Comparison of ENCODE assay signal across 8 mouse cellular contexts in the genomic region with DNA sequence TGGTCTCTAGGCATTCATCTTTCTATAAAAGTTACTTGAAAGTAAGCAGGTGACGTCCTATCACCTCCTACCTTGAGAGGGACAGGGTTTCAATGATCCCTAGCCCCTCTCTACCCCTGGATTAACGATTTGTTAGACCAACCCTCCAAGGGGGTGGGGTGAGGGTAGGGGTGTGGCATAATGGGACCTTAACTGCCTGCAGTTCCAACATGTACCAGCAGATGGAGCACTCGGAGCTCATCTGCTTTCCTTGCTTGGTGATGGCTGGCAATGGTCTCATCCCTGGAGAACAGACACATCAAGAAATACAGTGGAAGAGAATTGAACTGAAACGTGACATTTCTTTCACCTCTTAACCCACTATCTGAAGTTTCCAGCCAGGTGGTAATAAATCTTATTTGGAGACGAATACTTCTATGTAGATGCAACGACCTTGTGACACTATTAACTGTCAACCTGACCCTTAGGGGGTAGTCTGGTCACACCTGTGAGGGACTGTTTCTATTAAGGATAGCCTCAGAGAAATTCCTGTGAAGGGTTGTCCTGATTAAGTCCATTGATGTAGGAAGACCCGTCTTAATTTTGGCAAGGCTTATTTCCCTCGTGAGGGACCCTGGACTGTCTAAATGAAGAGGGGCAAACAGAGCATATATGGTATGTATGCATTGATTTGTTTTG. TPM values are rescaled to one million over a fixed set of nuclear protein-coding genes. Genes with fewer than 3 reads are reported as not detected.
DNase-seq lines count a peak whose midpoint lies in the region; ATAC-seq and TF ChIP-seq lines count a peak whose summit lies in the region.

No protein-coding gene starts in this region.

- WGBS in forebrain, embryonic 13.5 days = 40% methylated on average over 8 of the region's 8 CpGs
- 37% methylated on average over 8 of the region's 8 CpGs for WGBS in lung, embryonic 14.5 days

- no peak overlapping the region for H3K9ac ChIP-seq in ES-Bruce4 (ENCODE audit: low read depth, poor library complexity, severe bottlenecking)
- no peak overlapping the region for H3K9ac ChIP-seq in forebrain, embryonic 13.5 days
- no peak overlapping the region for H3K9ac ChIP-seq in lung, embryonic 14.5 days

- intact Hi-C loops in heart, postnatal 10 days (cut with DNase I) = loop anchor here (1.0 to 10.0 kb wide), 3 partner anchors 172 to 374 kb away; a partner anchor contains a TSS

- no peaks in the 10 kb centered on the region for H3K4me1 ChIP-seq in ES-Bruce4 (ENCODE audit: control insufficient read depth, insufficient read depth, low read length)
- H3K4me1 ChIP-seq in forebrain, embryonic 13.5 days = no peaks in the 10 kb centered on the region
- no peaks in the 10 kb centered on the region for H3K4me1 ChIP-seq in lung, embryonic 14.5 days (ENCODE audit: insufficient read depth)

- no peaks in the 10 kb centered on the region for H3K9me3 ChIP-seq in ES-Bruce4 (replicated peaks; ENCODE audit: control insufficient read depth, insufficient read depth, low read length, poor library complexity, severe bottlenecking)
- no peaks in the 10 kb centered on the region for H3K9me3 ChIP-seq in forebrain, embryonic 13.5 days (replicated peaks)
- H3K9me3 ChIP-seq in lung, embryonic 14.5 days (ENCODE audit: low read depth, low read length) = no peaks in the 10 kb centered on the region

- TF ChIP-seq POLR2A in ES-Bruce4 (IDR thresholded peaks at IDR 0.05; ENCODE audit: insufficient read depth, low read length) = no peak

- ATAC-seq in forebrain, embryonic 13.5 days = peak; percentile 92
- ATAC-seq in lung, embryonic 14.5 days (ENCODE audit: insufficient read depth) = peak; percentile 91
- ATAC-seq in neutrophil, adult 5-6 weeks (ENCODE audit: extremely low read depth, insufficient number of reproducible peaks, low FRiP score, poor library complexity, severe bottlenecking) = peak; percentile 92

- peak; percentile 97 for TF ChIP-seq CTCF in ES-Bruce4 (IDR thresholded peaks at IDR 0.05; ENCODE audit: low read depth, low read length)
- peak; percentile 98 for TF ChIP-seq CTCF in lung, embryonic 14.5 days (IDR thresholded peaks at IDR 0.05; ENCODE audit: low read depth)

- no peak overlapping the region for H3K4me3 ChIP-seq in ES-Bruce4 (ENCODE audit: low read depth, low read length)
- H3K4me3 ChIP-seq in forebrain, embryonic 13.5 days = no peak overlapping the region
- H3K4me3 ChIP-seq in lung, embryonic 14.5 days (ENCODE audit: low read depth, low read length) = no peak overlapping the region

- H3K27me3 ChIP-seq in ES-Bruce4 (ENCODE audit: control insufficient read depth, insufficient read depth, low read length, poor library complexity, severe bottlenecking) = no peaks in the 10 kb centered on the region
- H3K27me3 ChIP-seq in forebrain, embryonic 13.5 days = no peaks in the 10 kb centered on the region
- no peaks in the 10 kb centered on the region for H3K27me3 ChIP-seq in lung, embryonic 14.5 days (ENCODE audit: insufficient read depth, low read length)

- H3K27ac ChIP-seq in ES-Bruce4 (ENCODE audit: insufficient read depth, low read length) = no peak overlapping the region
- no peak overlapping the region for H3K27ac ChIP-seq in forebrain, embryonic 13.5 days
- no peak overlapping the region for H3K27ac ChIP-seq in lung, embryonic 14.5 days (ENCODE audit: low read depth)

- H3K4me2 ChIP-seq in forebrain, embryonic 13.5 days = peak overlapping the region; percentile 34; the same call in 1 of the 2 replicates
- no peak overlapping the region for H3K4me2 ChIP-seq in lung, embryonic 14.5 days

- no peak for TF ChIP-seq EP300 in ES-Bruce4 (IDR thresholded peaks at IDR 0.05; ENCODE audit: insufficient read depth, low read depth, low read length)

- H3K36me3 ChIP-seq in ES-Bruce4 (ENCODE audit: control insufficient read depth, insufficient read depth, low read length, poor library complexity, severe bottlenecking) = no peaks in the 10 kb centered on the region
- no peaks in the 10 kb centered on the region for H3K36me3 ChIP-seq in forebrain, embryonic 13.5 days (ENCODE audit: poor library complexity, severe bottlenecking)
- no peaks in the 10 kb centered on the region for H3K36me3 ChIP-seq in lung, embryonic 14.5 days (ENCODE audit: insufficient read depth)

- peak; percentile 74 for DNase-seq in c-Kit-positive CD71-positive TER-119-positive erythroid progenitor cells, embryonic 14.5 days (ENCODE audit: low spot score)
- DNase-seq in heart, postnatal 10 days = peak; percentile 86 to 94
- DNase-seq in kidney, postnatal 4 days = peak; percentile 90 to 91
- DNase-seq in lung, embryonic 14.5 days = peak; percentile 94
- peak; percentile 61 for DNase-seq in testis, postnatal 14 days (ENCODE audit: low spot score)

RNA-seq across cellular contexts. Expression of a gene that starts 27.1 kb away (rescaled TPM):
- not detected in 2 replicates for polyA plus RNA-seq in ES-Bruce4 (2011; ENCODE audit: insufficient read depth, insufficient read length, low read depth, missing spikeins)
- polyA plus RNA-seq in forebrain, embryonic 13.5 days (2015; fragmentation: Nextera tagmentation; extraction: Ambion mirVana) = not detected in 2 replicates
- not detected for total RNA-seq in heart, postnatal 10 days (2021)
- not detected in 2 replicates for polyA plus RNA-seq in lung, embryonic 14.5 days (2014; fragmentation: Nextera tagmentation; extraction: Ambion mirVana)
- not detected in 2 replicates for total RNA-seq in neutrophil, adult 5-6 weeks (2017)
